Mouse (Mus musculus): Measurements from ENCODE around the gene Zic4. TPM values are rescaled to one million over a fixed set of nuclear protein-coding genes. Genes with fewer than 3 reads are reported as not detected.

Gene Zic4
- polyA plus RNA-seq, 1 experiment from 2014 or later, result not detected

DNA sequence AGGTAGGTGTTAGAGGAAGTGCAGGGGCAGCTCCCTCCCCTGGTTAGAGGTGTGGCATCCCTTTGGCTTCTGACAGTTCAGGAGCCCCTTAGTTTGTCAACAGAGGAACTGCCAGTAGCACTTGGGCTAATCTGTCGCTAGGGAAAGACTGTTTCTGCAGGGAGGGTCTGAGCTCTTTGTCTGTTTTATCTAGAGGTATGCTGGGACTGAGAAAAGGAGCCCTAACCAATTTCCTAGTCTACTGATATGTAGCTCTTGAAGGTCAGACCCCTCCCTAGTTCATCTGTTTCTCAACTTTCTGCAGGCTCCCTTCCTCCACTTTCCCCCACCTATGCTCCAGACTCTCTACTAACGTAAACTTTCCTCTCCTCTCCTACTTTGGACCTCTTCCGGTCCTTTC is 47.6 kb downstream of the Zic4 start:
- in situ Hi-C loops (cut with MboI; ENCODE audit: low pct_unique_long_range_greater_than_20kb), result no loop called here
- DNase-seq (ENCODE audit: low read depth, low spot score), result no peak
- TF ChIP-seq CTCF (IDR thresholded peaks at IDR 0.05), result no peak
- H3K27me3 ChIP-seq, result peaks cover 41% of the 10 kb centered on the region
- POLR2A ChIA-PET, result no interaction called here
- no peak for ATAC-seq
- CTCF ChIA-PET, result no interaction called here

- in situ Hi-C loops (cut with MboI; ENCODE audit: low pct_unique_long_range_greater_than_20kb), result no loop called here
- POLR2A ChIA-PET, result no interaction called here
- ATAC-seq (no peak), DNase-seq (ENCODE audit: low read depth, low spot score) (no peak)
- TF ChIP-seq CTCF (IDR thresholded peaks at IDR 0.05), result no peak
- peaks cover 3% of the 10 kb centered on the region for H3K27me3 ChIP-seq
- CTCF ChIA-PET, result no interaction called here
Measured at GRCm38 (mm10) chr9:91414007-91414661, 51.9 kb downstream of the Zic4 start.

DNA sequence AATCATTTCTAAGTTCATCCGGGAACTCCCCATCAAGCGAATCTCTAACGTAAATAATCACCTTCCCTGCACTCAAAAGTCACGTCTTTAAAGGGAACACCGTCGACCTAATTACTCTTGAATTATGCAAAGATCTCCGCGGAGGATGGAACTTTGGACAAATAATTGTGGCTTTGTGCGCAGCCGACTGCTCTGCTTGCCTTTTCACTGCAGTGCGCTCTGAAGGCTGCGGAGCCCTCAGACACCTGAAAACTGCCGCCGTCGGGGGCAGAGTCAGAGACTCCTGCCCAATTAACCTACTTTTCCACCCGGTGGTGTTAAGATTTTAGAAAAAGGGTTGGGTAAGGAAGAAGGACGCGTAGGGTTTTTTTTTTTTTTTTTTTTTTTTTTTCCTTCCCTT is 58.2 kb downstream of the Zic4 start:
- DNase-seq (ENCODE audit: low read depth, low spot score), result no peak
- ATAC-seq, result no peak
- in situ Hi-C loops (cut with MboI; ENCODE audit: low pct_unique_long_range_greater_than_20kb), result no loop called here
- H3K27me3 ChIP-seq, result peaks cover 15% of the 10 kb centered on the region
- no peak for TF ChIP-seq CTCF (IDR thresholded peaks at IDR 0.05)
- ChIA-PET CTCF (no interaction called here), POLR2A (no interaction called here)

Other genes starting within 250 kb of the Zic4 start
- gene Zic1, start 3.4 kb downstream of the Zic4 start, polyA plus RNA-seq (2021), result not detected

Measured in Patski (cell line).